Mouse (Mus musculus): ENCODE data around the gene Mrap2. TPM values are rescaled to one million over a fixed set of nuclear protein-coding genes. Genes with fewer than 3 reads are reported as not detected.

The Mrap2 gene
- polyA plus RNA-seq, 1 experiment from 2014 or later = not detected

GRCm38 (mm10) chr9:87143076-87143475, 1.0 kb upstream of the Mrap2 start:
- Histone ChIP-seq H3K4me1 (ENCODE audit: control insufficient read depth, insufficient read depth, low read length) (peaks cover 6% of the 10 kb centered on the region; the same call in 1 of the 2 replicates), H3K27me3 (ENCODE audit: control insufficient read depth, insufficient read depth, low read length) (peaks cover 23% of the 10 kb centered on the region), H3K27ac (ENCODE audit: low read depth, low read length) (no peak overlapping the region), H3K36me3 (ENCODE audit: control insufficient read depth, insufficient read depth, low read length) (no peaks in the 10 kb centered on the region), H3K4me2 (ENCODE audit: low read depth) (no peak overlapping the region), H3K9me3 (ENCODE audit: control insufficient read depth, low read length) (no peaks in the 10 kb centered on the region), H3K9ac (ENCODE audit: low read length) (no peak overlapping the region), H3K4me3 (ENCODE audit: low read depth, low read length) (no peak overlapping the region)
- no peak for DNase-seq (ENCODE audit: low spot score)
- ATAC-seq (ENCODE audit: insufficient read depth, low FRiP score, low TSS enrichment) = no peak
- 83% methylated on average over 3 of the region's 3 CpGs for WGBS

- Histone ChIP-seq H3K36me3 (ENCODE audit: control insufficient read depth, insufficient read depth, low read length) (no peaks in the 10 kb centered on the region), H3K27ac (ENCODE audit: low read depth, low read length) (no peak overlapping the region), H3K4me2 (ENCODE audit: low read depth) (peak overlapping the region; percentile 54), H3K4me3 (ENCODE audit: low read depth, low read length) (peak overlapping the region; percentile 28), H3K9ac (ENCODE audit: low read length) (peak overlapping the region; percentile 14; the same call in 1 of the 2 replicates), H3K27me3 (ENCODE audit: control insufficient read depth, insufficient read depth, low read length) (peaks cover 23% of the 10 kb centered on the region), H3K9me3 (ENCODE audit: control insufficient read depth, low read length) (no peaks in the 10 kb centered on the region), H3K4me1 (ENCODE audit: control insufficient read depth, insufficient read depth, low read length) (peaks cover 6% of the 10 kb centered on the region; the same call in 1 of the 2 replicates)
- 2% methylated on average over 19 of the region's 19 CpGs for WGBS
- DNase-seq (ENCODE audit: low spot score) (peak; percentile 15), ATAC-seq (ENCODE audit: insufficient read depth, low FRiP score, low TSS enrichment) (peak; percentile 20; the same call in 1 of the 2 replicates)
Measured at GRCm38 (mm10) chr9:87144532-87144931, 426 bp downstream of the Mrap2 start.

- no peak for ATAC-seq (ENCODE audit: insufficient read depth, low FRiP score, low TSS enrichment)
- H3K4me2 ChIP-seq (ENCODE audit: low read depth) = peak overlapping the region; percentile 54
- H3K9ac ChIP-seq (ENCODE audit: low read length) = no peak overlapping the region
- H3K27me3 ChIP-seq (ENCODE audit: control insufficient read depth, insufficient read depth, low read length) = peaks cover 23% of the 10 kb centered on the region
- H3K4me3 ChIP-seq (ENCODE audit: low read depth, low read length) = peak overlapping the region; percentile 28
- H3K36me3 ChIP-seq (ENCODE audit: control insufficient read depth, insufficient read depth, low read length) = no peaks in the 10 kb centered on the region
- H3K4me1 ChIP-seq (ENCODE audit: control insufficient read depth, insufficient read depth, low read length) = peaks cover 6% of the 10 kb centered on the region; the same call in 1 of the 2 replicates
- WGBS = 4% methylated on average over 15 of the region's 15 CpGs
- DNase-seq (ENCODE audit: low spot score) = peak; percentile 26
- no peak overlapping the region for H3K27ac ChIP-seq (ENCODE audit: low read depth, low read length)
- no peaks in the 10 kb centered on the region for H3K9me3 ChIP-seq (ENCODE audit: control insufficient read depth, low read length)
Measured at GRCm38 (mm10) chr9:87145180-87145579, 1.1 kb downstream of the Mrap2 start.

- Histone ChIP-seq H3K4me2 (ENCODE audit: low read depth) (no peak overlapping the region), H3K4me3 (ENCODE audit: low read depth, low read length) (no peak overlapping the region), H3K27ac (ENCODE audit: low read depth, low read length) (no peak overlapping the region), H3K9ac (ENCODE audit: low read length) (no peak overlapping the region), H3K36me3 (ENCODE audit: control insufficient read depth, insufficient read depth, low read length) (no peaks in the 10 kb centered on the region), H3K27me3 (ENCODE audit: control insufficient read depth, insufficient read depth, low read length) (peaks cover 23% of the 10 kb centered on the region), H3K9me3 (ENCODE audit: control insufficient read depth, low read length) (no peaks in the 10 kb centered on the region), H3K4me1 (ENCODE audit: control insufficient read depth, insufficient read depth, low read length) (peaks cover 6% of the 10 kb centered on the region; the same call in 1 of the 2 replicates)
- WGBS = 22% methylated on average over 11 of the region's 11 CpGs
- DNase-seq (ENCODE audit: low spot score) = no peak
- no peak for ATAC-seq (ENCODE audit: insufficient read depth, low FRiP score, low TSS enrichment)
Measured at GRCm38 (mm10) chr9:87145671-87146070, 1.6 kb downstream of the Mrap2 start.

GRCm38 (mm10) chr9:87146400-87146799, 2.3 kb downstream of the Mrap2 start:
- H3K4me1 ChIP-seq (ENCODE audit: control insufficient read depth, insufficient read depth, low read length) = peaks cover 6% of the 10 kb centered on the region; the same call in 1 of the 2 replicates
- 85% methylated on average over 4 of the region's 4 CpGs for WGBS
- H3K27me3 ChIP-seq (ENCODE audit: control insufficient read depth, insufficient read depth, low read length) = peaks cover 23% of the 10 kb centered on the region
- ATAC-seq (ENCODE audit: insufficient read depth, low FRiP score, low TSS enrichment) (no peak), DNase-seq (ENCODE audit: low spot score) (no peak)
- H3K4me2 ChIP-seq (ENCODE audit: low read depth) = no peak overlapping the region
- no peak overlapping the region for H3K27ac ChIP-seq (ENCODE audit: low read depth, low read length)
- H3K9ac ChIP-seq (ENCODE audit: low read length) = no peak overlapping the region
- H3K9me3 ChIP-seq (ENCODE audit: control insufficient read depth, low read length) = no peaks in the 10 kb centered on the region
- no peaks in the 10 kb centered on the region for H3K36me3 ChIP-seq (ENCODE audit: control insufficient read depth, insufficient read depth, low read length)
- H3K4me3 ChIP-seq (ENCODE audit: low read depth, low read length) = no peak overlapping the region

- Histone ChIP-seq H3K9ac (ENCODE audit: low read length) (no peak overlapping the region), H3K9me3 (ENCODE audit: control insufficient read depth, low read length) (no peaks in the 10 kb centered on the region), H3K36me3 (ENCODE audit: control insufficient read depth, insufficient read depth, low read length) (no peaks in the 10 kb centered on the region), H3K4me2 (ENCODE audit: low read depth) (no peak overlapping the region), H3K27ac (ENCODE audit: low read depth, low read length) (no peak overlapping the region), H3K4me3 (ENCODE audit: low read depth, low read length) (no peak overlapping the region), H3K4me1 (ENCODE audit: control insufficient read depth, insufficient read depth, low read length) (peaks cover 6% of the 10 kb centered on the region; the same call in 1 of the 2 replicates), H3K27me3 (ENCODE audit: control insufficient read depth, insufficient read depth, low read length) (peaks cover 23% of the 10 kb centered on the region)
- WGBS = 81% methylated on average over 2 of the region's 2 CpGs
- ATAC-seq (ENCODE audit: insufficient read depth, low FRiP score, low TSS enrichment) (no peak), DNase-seq (ENCODE audit: low spot score) (no peak)
Measured at GRCm38 (mm10) chr9:87147927-87148326, 3.8 kb downstream of the Mrap2 start.

- Histone ChIP-seq H3K4me3 (ENCODE audit: low read depth, low read length) (no peak overlapping the region), H3K27ac (ENCODE audit: low read depth, low read length) (no peak overlapping the region), H3K27me3 (ENCODE audit: control insufficient read depth, insufficient read depth, low read length) (no peaks in the 10 kb centered on the region), H3K4me2 (ENCODE audit: low read depth) (no peak overlapping the region), H3K4me1 (ENCODE audit: control insufficient read depth, insufficient read depth, low read length) (no peaks in the 10 kb centered on the region), H3K9ac (ENCODE audit: low read length) (no peak overlapping the region), H3K9me3 (ENCODE audit: control insufficient read depth, low read length) (no peaks in the 10 kb centered on the region), H3K36me3 (ENCODE audit: control insufficient read depth, insufficient read depth, low read length) (no peaks in the 10 kb centered on the region)
- no peak for DNase-seq (ENCODE audit: low spot score)
- 91% methylated on average over 1 of the region's 1 CpGs for WGBS
- ATAC-seq (ENCODE audit: insufficient read depth, low FRiP score, low TSS enrichment) = no peak
Measured at GRCm38 (mm10) chr9:87152641-87153325, 8.7 kb downstream of the Mrap2 start.

- Histone ChIP-seq H3K4me2 (ENCODE audit: low read depth) (no peak overlapping the region), H3K9me3 (ENCODE audit: control insufficient read depth, low read length) (no peaks in the 10 kb centered on the region), H3K9ac (ENCODE audit: low read length) (no peak overlapping the region), H3K4me3 (ENCODE audit: low read depth, low read length) (no peak overlapping the region), H3K27me3 (ENCODE audit: control insufficient read depth, insufficient read depth, low read length) (no peaks in the 10 kb centered on the region), H3K27ac (ENCODE audit: low read depth, low read length) (no peak overlapping the region), H3K4me1 (ENCODE audit: control insufficient read depth, insufficient read depth, low read length) (no peaks in the 10 kb centered on the region), H3K36me3 (ENCODE audit: control insufficient read depth, insufficient read depth, low read length) (no peaks in the 10 kb centered on the region)
- WGBS = 91% methylated on average over 4 of the region's 4 CpGs
- DNase-seq (ENCODE audit: low spot score) = no peak
- ATAC-seq (ENCODE audit: insufficient read depth, low FRiP score, low TSS enrichment) = no peak
Measured at GRCm38 (mm10) chr9:87162559-87162958, 18.5 kb downstream of the Mrap2 start.

All from neural tube, embryonic 11.5 days (tissue).